Mouse (Mus musculus) testis, adult 2 months (tissue): Measurements from ENCODE around the gene Arhgap35. TPM values are rescaled to one million over a fixed set of nuclear protein-coding genes. Genes with fewer than 3 reads are reported as not detected.
A peak's percentile ranks its signal among the peaks of the same experiment; 100 is the strongest.

Experiments
- H3K27ac ChIP-seq: fragments of 200-500 bp; 2 replicates; pipeline ENCODE4 v1.5.1; 2012; ENCODE audit warnings: low read depth, low read length; ENCODE audit not compliant: control insufficient read depth, insufficient read depth
- H3K27me3 ChIP-seq: fragments of 200-500 bp; 2 replicates; pipeline ENCODE4 v1.6.1; 2012; ENCODE audit warnings: mild to moderate bottlenecking, low read length, moderate library complexity; ENCODE audit not compliant: control insufficient read depth, insufficient read depth
- H3K36me3 ChIP-seq: fragments of 200-500 bp; 2 replicates; pipeline ENCODE4 v1.6.1; 2012; ENCODE audit warnings: mild to moderate bottlenecking, low read length; ENCODE audit not compliant: control insufficient read depth, insufficient read depth
- H3K4me1 ChIP-seq: fragments of 200-500 bp; 2 replicates; pipeline ENCODE4 v1.6.1; 2012; ENCODE audit warnings: low read length; ENCODE audit not compliant: control insufficient read depth, insufficient read depth
- H3K4me3 ChIP-seq: fragments of 200-500 bp; 2 replicates; pipeline ENCODE4 v1.5.1; 2012; ENCODE audit warnings: low read depth, mild to moderate bottlenecking, low read length, moderate library complexity, mixed read lengths; ENCODE audit not compliant: control insufficient read depth
- CTCF ChIP-seq: fragments of 200-500 bp; IDR thresholded peaks from 2 replicates; pipeline ENCODE4 v1.5.1; 2012; ENCODE audit warnings: low read depth, mild to moderate bottlenecking, inconsistent platforms, low read length, moderate library complexity; ENCODE audit not compliant: control insufficient read depth, insufficient read depth, insufficient replicate concordance
- POLR2A ChIP-seq: fragments of 200-500 bp; IDR thresholded peaks from 2 replicates; pipeline ENCODE4 v1.6.1; 2012; ENCODE audit warnings: low read depth, mild to moderate bottlenecking, inconsistent platforms, low read length, moderate library complexity; ENCODE audit not compliant: control insufficient read depth
- polyA plus RNA-seq: library from polyadenylated mRNA; depleted of rRNA; stranded (reverse); fragments of >200 nt; gene quantifications from 2 replicates; pipeline ENCODE4 v1.2.3, GENCODE M21; 2012

Arhgap35 gene
- polyA plus RNA-seq, 1 experiment = 21.7 TPM

GRCm38 (mm10) chr7:16465160-16465559 is 149.6 kb downstream of the Arhgap35 start:
- Histone ChIP-seq H3K4me1 (peaks cover 17% of the 10 kb centered on the region), H3K27ac (no peak overlapping the region), H3K4me3 (no peak overlapping the region), H3K36me3 (no peaks in the 10 kb centered on the region), H3K27me3 (no peaks in the 10 kb centered on the region)
- peak; percentile 96 for TF ChIP-seq CTCF
- TF ChIP-seq POLR2A = no peak

- H3K27ac ChIP-seq = no peak overlapping the region
- peaks cover 22% of the 10 kb centered on the region for H3K4me1 ChIP-seq
- no peak overlapping the region for H3K4me3 ChIP-seq
- no peaks in the 10 kb centered on the region for H3K36me3 ChIP-seq
- no peaks in the 10 kb centered on the region for H3K27me3 ChIP-seq
- peak; percentile 99 for TF ChIP-seq CTCF
- no peak for TF ChIP-seq POLR2A
Measured at GRCm38 (mm10) chr7:16463214-16463613, 151.6 kb downstream of the Arhgap35 start.

- H3K27ac ChIP-seq = no peak overlapping the region
- no peaks in the 10 kb centered on the region for H3K27me3 ChIP-seq
- no peaks in the 10 kb centered on the region for H3K36me3 ChIP-seq
- no peak for TF ChIP-seq POLR2A
- no peak for TF ChIP-seq CTCF
- H3K4me1 ChIP-seq = peaks cover 20% of the 10 kb centered on the region
- no peak overlapping the region for H3K4me3 ChIP-seq
Measured at GRCm38 (mm10) chr7:16461705-16462104, 153.1 kb downstream of the Arhgap35 start.

- H3K4me3 ChIP-seq = peak overlapping the region; percentile 40
- H3K36me3 ChIP-seq = no peaks in the 10 kb centered on the region
- peaks cover 23% of the 10 kb centered on the region for H3K4me1 ChIP-seq
- H3K27me3 ChIP-seq = no peaks in the 10 kb centered on the region
- no peak overlapping the region for H3K27ac ChIP-seq
- TF ChIP-seq CTCF = no peak
- no peak for TF ChIP-seq POLR2A
Measured at GRCm38 (mm10) chr7:16461151-16461550, 153.6 kb downstream of the Arhgap35 start.

- Histone ChIP-seq H3K27me3 (no peaks in the 10 kb centered on the region), H3K4me3 (peak overlapping the region; percentile 28), H3K4me1 (peaks cover 29% of the 10 kb centered on the region), H3K27ac (no peak overlapping the region), H3K36me3 (no peaks in the 10 kb centered on the region)
- TF ChIP-seq CTCF = no peak
- TF ChIP-seq POLR2A = no peak
Measured at GRCm38 (mm10) chr7:16460566-16460965, 154.2 kb downstream of the Arhgap35 start.

- Histone ChIP-seq H3K4me3 (no peak overlapping the region), H3K27me3 (no peaks in the 10 kb centered on the region)
Measured at GRCm38 (mm10) chr7:16456289-16456688, 158.5 kb downstream of the Arhgap35 start.

GRCm38 (mm10) chr7:16455016-16455415 is 159.8 kb downstream of the Arhgap35 start:
- peaks cover 37% of the 10 kb centered on the region for H3K4me1 ChIP-seq
- no peaks in the 10 kb centered on the region for H3K36me3 ChIP-seq
- H3K27me3 ChIP-seq = no peaks in the 10 kb centered on the region
- no peak for TF ChIP-seq CTCF
- TF ChIP-seq POLR2A = no peak
- H3K27ac ChIP-seq = no peak overlapping the region
- H3K4me3 ChIP-seq = no peak overlapping the region

More at GRCm38 (mm10) chr7:16456289-16456688, 158.5 kb downstream of the Arhgap35 start:
- Histone ChIP-seq H3K27ac (no peak overlapping the region), H3K36me3 (no peaks in the 10 kb centered on the region), H3K4me1 (peaks cover 45% of the 10 kb centered on the region)
- TF ChIP-seq POLR2A (no peak), CTCF (no peak)
